Mouse (Mus musculus): ENCODE data around the gene B3galt1. TPM values are rescaled to one million over a fixed set of nuclear protein-coding genes. Genes with fewer than 3 reads are reported as not detected.

The B3galt1 gene
- polyA plus RNA-seq, 1 experiment = 0.16 TPM

DNA sequence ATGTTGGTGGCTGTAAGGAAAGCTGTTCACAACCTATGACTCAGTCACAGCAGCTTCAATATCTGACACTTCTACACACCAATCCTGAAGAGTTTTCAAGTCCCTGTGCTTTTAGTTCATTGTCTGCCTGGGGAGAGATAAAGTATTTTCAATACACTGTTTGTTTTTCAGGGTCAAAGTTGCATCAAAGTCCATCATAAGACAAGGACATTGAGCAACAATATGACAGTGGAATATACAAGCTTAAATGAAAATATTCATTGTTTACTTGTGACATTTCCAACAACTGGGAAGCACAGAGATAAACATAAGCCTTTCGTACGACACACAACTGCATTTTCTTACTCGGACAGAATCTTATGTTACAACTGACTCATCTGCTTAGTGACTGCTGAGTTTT is 417.9 kb downstream of the B3galt1 start:
- WGBS = 95% methylated on average over 3 of the region's 3 CpGs
- no peak overlapping the region for H3K4me3 ChIP-seq (ENCODE audit: extremely low read depth, insufficient read depth, insufficient read length)
- no peak overlapping the region for H3K27ac ChIP-seq (ENCODE audit: insufficient read depth, low read length)
- no peaks in the 10 kb centered on the region for H3K36me3 ChIP-seq (ENCODE audit: control insufficient read depth, insufficient read depth, low read length)
- H3K4me1 ChIP-seq (ENCODE audit: control insufficient read depth, insufficient read depth, insufficient read length) = no peaks in the 10 kb centered on the region
- TF ChIP-seq CTCF (IDR thresholded peaks at IDR 0.05; ENCODE audit: extremely low read depth, insufficient read depth, insufficient read length, insufficient replicate concordance) (no peak), POLR2A (IDR thresholded peaks at IDR 0.05; ENCODE audit: low read depth, low read length) (no peak)
- no peaks in the 10 kb centered on the region for H3K27me3 ChIP-seq (ENCODE audit: control insufficient read depth, insufficient read depth, low read length)
- DNase-seq (ENCODE audit: low read depth in 1 of 2, low spot score in 2 of 2) = no peak

DNA sequence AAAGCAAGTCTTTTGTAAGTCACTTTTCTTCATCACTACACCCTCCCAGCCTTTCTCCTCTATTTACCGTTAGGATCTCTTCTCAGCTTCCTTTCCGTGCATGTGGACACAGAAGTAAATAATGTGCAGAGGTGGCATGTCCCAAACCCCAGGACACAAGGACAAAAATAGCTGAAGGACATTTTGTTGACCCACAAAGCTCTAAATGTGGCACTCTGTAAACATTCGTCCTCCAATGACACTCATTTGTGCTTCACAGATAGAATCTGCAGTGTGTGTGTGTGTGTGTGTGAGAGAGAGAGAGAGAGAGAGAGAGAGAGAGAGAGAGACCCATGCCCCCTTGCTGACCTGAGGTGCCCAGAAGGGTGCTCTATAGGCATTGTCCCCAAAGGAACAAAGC is 419.5 kb downstream of the B3galt1 start:
- Histone ChIP-seq H3K4me1 (ENCODE audit: control insufficient read depth, insufficient read depth, insufficient read length) (no peaks in the 10 kb centered on the region), H3K27ac (ENCODE audit: insufficient read depth, low read length) (no peak overlapping the region), H3K4me3 (ENCODE audit: extremely low read depth, insufficient read depth, insufficient read length) (no peak overlapping the region), H3K27me3 (ENCODE audit: control insufficient read depth, insufficient read depth, low read length) (no peaks in the 10 kb centered on the region), H3K36me3 (ENCODE audit: control insufficient read depth, insufficient read depth, low read length) (no peaks in the 10 kb centered on the region)
- 90% methylated on average over 3 of the region's 3 CpGs for WGBS
- TF ChIP-seq POLR2A (IDR thresholded peaks at IDR 0.05; ENCODE audit: low read depth, low read length) = no peak
- no peak for TF ChIP-seq CTCF (IDR thresholded peaks at IDR 0.05; ENCODE audit: extremely low read depth, insufficient read depth, insufficient read length, insufficient replicate concordance)
- DNase-seq (ENCODE audit: low read depth in 1 of 2, low spot score in 2 of 2) = no peak

DNA sequence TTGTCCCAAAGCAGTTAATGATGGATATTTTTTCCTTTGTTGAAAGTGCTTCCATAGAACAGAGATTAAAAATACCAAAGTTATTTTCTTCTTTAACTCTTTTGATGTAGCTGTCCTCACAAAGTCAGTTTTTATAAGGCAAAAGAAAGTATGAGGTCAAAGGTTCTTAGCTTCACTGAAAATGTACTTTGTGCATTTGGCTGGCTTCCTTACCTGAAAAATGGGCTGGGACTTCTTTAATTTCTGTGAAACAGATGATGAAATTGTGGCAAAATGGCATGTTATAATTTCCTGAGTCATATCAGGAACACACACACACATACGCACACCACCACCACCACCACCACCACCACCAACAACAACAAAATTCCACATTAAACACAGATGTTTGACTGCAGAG is 427.8 kb downstream of the B3galt1 start:
- no peak for DNase-seq (ENCODE audit: low read depth in 1 of 2, low spot score in 2 of 2)
- TF ChIP-seq CTCF (IDR thresholded peaks at IDR 0.05; ENCODE audit: extremely low read depth, insufficient read depth, insufficient read length, insufficient replicate concordance) (no peak), POLR2A (IDR thresholded peaks at IDR 0.05; ENCODE audit: low read depth, low read length) (no peak)
- 100% methylated on average over 1 of the region's 1 CpGs for WGBS

DNA sequence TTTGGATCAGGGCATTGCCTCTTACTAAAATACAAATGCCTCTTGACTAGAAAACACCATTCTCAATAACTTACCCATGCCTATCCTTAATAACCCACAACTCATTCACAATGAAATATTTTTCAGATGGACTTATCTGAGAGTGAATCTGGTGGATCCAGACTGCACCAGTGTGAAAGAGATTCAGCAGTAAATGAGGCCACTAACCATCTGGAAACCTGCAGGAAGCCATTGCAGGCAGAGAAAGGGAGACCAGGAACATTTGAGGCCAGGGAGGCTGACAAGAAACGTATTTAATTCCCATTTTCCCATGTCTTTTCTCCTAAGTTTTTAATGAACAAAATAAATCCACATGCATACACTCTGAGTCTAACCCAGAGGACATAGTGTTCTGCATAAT is 437.4 kb downstream of the B3galt1 start:
- Histone ChIP-seq H3K27ac (ENCODE audit: insufficient read depth, low read length) (no peak overlapping the region), H3K4me3 (ENCODE audit: extremely low read depth, insufficient read depth, insufficient read length) (no peak overlapping the region), H3K27me3 (ENCODE audit: control insufficient read depth, insufficient read depth, low read length) (no peaks in the 10 kb centered on the region), H3K36me3 (ENCODE audit: control insufficient read depth, insufficient read depth, low read length) (no peaks in the 10 kb centered on the region), H3K4me1 (ENCODE audit: control insufficient read depth, insufficient read depth, insufficient read length) (no peaks in the 10 kb centered on the region)
- TF ChIP-seq POLR2A (IDR thresholded peaks at IDR 0.05; ENCODE audit: low read depth, low read length) = no peak
- TF ChIP-seq CTCF (IDR thresholded peaks at IDR 0.05; ENCODE audit: extremely low read depth, insufficient read depth, insufficient read length, insufficient replicate concordance) = no peak
- no peak for DNase-seq (ENCODE audit: low read depth in 1 of 2, low spot score in 2 of 2)
- WGBS = 61% methylated on average over 1 of the region's 1 CpGs

More for the DNA sequence above, 427.8 kb downstream of the B3galt1 start:
- no peak overlapping the region for H3K27ac ChIP-seq (ENCODE audit: insufficient read depth, low read length)
- no peaks in the 10 kb centered on the region for H3K4me1 ChIP-seq (ENCODE audit: control insufficient read depth, insufficient read depth, insufficient read length)
- H3K4me3 ChIP-seq (ENCODE audit: extremely low read depth, insufficient read depth, insufficient read length) = no peak overlapping the region
- no peaks in the 10 kb centered on the region for H3K36me3 ChIP-seq (ENCODE audit: control insufficient read depth, insufficient read depth, low read length)
- H3K27me3 ChIP-seq (ENCODE audit: control insufficient read depth, insufficient read depth, low read length) = no peaks in the 10 kb centered on the region

DNA sequence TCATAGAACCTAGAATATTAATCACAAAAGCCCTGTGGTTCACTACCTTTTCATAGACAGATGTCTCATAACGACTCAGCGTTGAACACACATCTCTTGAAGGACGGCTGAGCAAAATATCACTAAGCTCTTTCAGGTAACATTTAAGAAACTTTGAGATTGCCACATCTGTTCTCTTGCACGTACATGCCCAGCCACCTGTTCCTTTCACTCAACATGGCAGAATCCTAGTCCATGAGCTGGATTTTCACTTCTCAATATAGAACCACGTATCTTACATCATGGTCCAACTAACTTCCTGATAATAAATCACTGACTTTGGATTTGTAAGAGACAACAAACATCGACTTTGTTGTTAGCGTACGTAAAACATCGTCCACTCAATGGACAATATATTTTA is 439.5 kb downstream of the B3galt1 start:
- DNase-seq (ENCODE audit: low read depth in 1 of 2, low spot score in 2 of 2) = no peak
- Histone ChIP-seq H3K4me1 (ENCODE audit: control insufficient read depth, insufficient read depth, insufficient read length) (no peaks in the 10 kb centered on the region), H3K36me3 (ENCODE audit: control insufficient read depth, insufficient read depth, low read length) (no peaks in the 10 kb centered on the region), H3K4me3 (ENCODE audit: extremely low read depth, insufficient read depth, insufficient read length) (no peak overlapping the region), H3K27ac (ENCODE audit: insufficient read depth, low read length) (no peak overlapping the region), H3K27me3 (ENCODE audit: control insufficient read depth, insufficient read depth, low read length) (no peaks in the 10 kb centered on the region)
- WGBS = 90% methylated on average over 9 of the region's 9 CpGs
- TF ChIP-seq CTCF (IDR thresholded peaks at IDR 0.05; ENCODE audit: extremely low read depth, insufficient read depth, insufficient read length, insufficient replicate concordance) = no peak
- TF ChIP-seq POLR2A (IDR thresholded peaks at IDR 0.05; ENCODE audit: low read depth, low read length) = no peak

DNA sequence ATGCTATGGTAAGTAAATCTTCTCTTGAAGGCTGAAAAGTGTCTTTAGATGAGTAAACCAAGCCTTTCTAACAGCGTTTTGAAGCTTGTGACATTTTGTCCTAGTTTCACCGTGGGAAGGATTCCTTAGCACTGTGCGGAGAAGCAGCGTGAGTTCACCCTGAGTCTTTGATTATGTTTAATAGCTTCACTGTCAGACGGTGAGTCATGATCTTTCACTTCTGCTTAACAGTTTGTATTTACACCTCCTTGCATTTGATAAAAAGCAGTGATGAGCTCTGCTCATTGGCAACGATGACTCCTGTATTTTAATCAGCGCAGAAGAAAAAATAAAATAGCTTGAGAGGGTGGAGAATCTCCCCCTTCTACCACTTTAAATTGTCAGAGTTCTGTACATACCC is 440.0 kb downstream of the B3galt1 start:
- Histone ChIP-seq H3K36me3 (ENCODE audit: control insufficient read depth, insufficient read depth, low read length) (no peaks in the 10 kb centered on the region), H3K4me1 (ENCODE audit: control insufficient read depth, insufficient read depth, insufficient read length) (no peaks in the 10 kb centered on the region), H3K27me3 (ENCODE audit: control insufficient read depth, insufficient read depth, low read length) (no peaks in the 10 kb centered on the region), H3K27ac (ENCODE audit: insufficient read depth, low read length) (no peak overlapping the region), H3K4me3 (ENCODE audit: extremely low read depth, insufficient read depth, insufficient read length) (no peak overlapping the region)
- DNase-seq (ENCODE audit: low read depth in 1 of 2, low spot score in 2 of 2) = no peak
- TF ChIP-seq POLR2A (IDR thresholded peaks at IDR 0.05; ENCODE audit: low read depth, low read length) = no peak
- TF ChIP-seq CTCF (IDR thresholded peaks at IDR 0.05; ENCODE audit: extremely low read depth, insufficient read depth, insufficient read length, insufficient replicate concordance) = no peak
- 85% methylated on average over 7 of the region's 7 CpGs for WGBS

DNA sequence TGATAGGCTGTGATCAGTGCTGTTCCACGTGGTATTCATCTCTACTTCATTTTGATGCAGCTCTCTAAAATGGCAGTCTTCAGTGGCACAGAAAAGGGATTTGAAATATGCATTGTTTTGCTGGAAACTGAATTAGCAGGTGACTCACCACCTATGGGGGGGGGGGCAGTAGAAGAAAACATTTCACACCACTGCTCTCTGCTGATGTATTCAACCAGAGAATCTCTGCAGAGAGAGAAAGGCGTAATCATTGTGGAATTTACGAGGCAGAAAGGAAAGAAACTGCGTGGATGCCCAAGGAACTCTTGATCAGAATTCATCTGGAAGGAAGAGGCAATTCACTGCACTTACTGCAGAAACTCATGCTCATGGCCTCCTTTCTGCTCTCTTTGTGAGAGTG is 445.7 kb downstream of the B3galt1 start:
- TF ChIP-seq CTCF (IDR thresholded peaks at IDR 0.05; ENCODE audit: extremely low read depth, insufficient read depth, insufficient read length, insufficient replicate concordance) (no peak), POLR2A (IDR thresholded peaks at IDR 0.05; ENCODE audit: low read depth, low read length) (no peak)
- Histone ChIP-seq H3K4me3 (ENCODE audit: extremely low read depth, insufficient read depth, insufficient read length) (no peak overlapping the region), H3K27me3 (ENCODE audit: control insufficient read depth, insufficient read depth, low read length) (no peaks in the 10 kb centered on the region), H3K27ac (ENCODE audit: insufficient read depth, low read length) (no peak overlapping the region), H3K36me3 (ENCODE audit: control insufficient read depth, insufficient read depth, low read length) (no peaks in the 10 kb centered on the region), H3K4me1 (ENCODE audit: control insufficient read depth, insufficient read depth, insufficient read length) (no peaks in the 10 kb centered on the region)
- WGBS = 74% methylated on average over 4 of the region's 4 CpGs
- DNase-seq (ENCODE audit: low read depth in 1 of 2, low spot score in 2 of 2) = no peak

All from spleen, adult 2 months (tissue).